Mouse (Mus musculus) limb, embryonic 13.5 days (tissue): ENCODE results near the gene 1700018F24Rik. TPM values are rescaled to one million over a fixed set of nuclear protein-coding genes. Genes with fewer than 3 reads are reported as not detected.
"Not testable (repeated sequence)": the region's sequence is repeated elsewhere in the genome, so short reads cannot be mapped to it uniquely, and the experiment has no call there.

ENCODE experiments used
- ATAC-seq: fragments of 200-750 bp; cut with Nextera tagmentation; 2 replicates; pipeline ENCODE4 v1.8.0; 2017; ENCODE audit warnings: low read depth, moderate number of reproducible peaks, moderate TSS enrichment; ENCODE audit not compliant: low FRiP score
- H3K27ac ChIP-seq: fragments of 300-500 bp; sonication (generic); 2 replicates; pipeline ENCODE4 v1.5.1; 2015; ENCODE audit warnings: inconsistent platforms, mild to moderate bottlenecking, moderate library complexity
- H3K27me3 ChIP-seq: fragments of 300-500 bp; sonication (generic); 2 replicates; pipeline ENCODE4 v1.6.1; 2015; ENCODE audit warnings: mild to moderate bottlenecking, inconsistent platforms
- H3K36me3 ChIP-seq: fragments of 300-500 bp; sonication (generic); 2 replicates; pipeline ENCODE4 v1.6.1; 2015; ENCODE audit warnings: inconsistent platforms, mild to moderate bottlenecking, moderate library complexity
- H3K4me1 ChIP-seq: fragments of 300-500 bp; sonication (generic); 2 replicates; pipeline ENCODE4 v1.6.1; 2015; ENCODE audit warnings: inconsistent platforms
- H3K4me2 ChIP-seq: fragments of 300-500 bp; sonication (generic); replicated peaks from 2 replicates; pipeline ENCODE4 v1.6.1; 2015; ENCODE audit warnings: inconsistent platforms, mild to moderate bottlenecking, moderate library complexity
- H3K4me3 ChIP-seq: fragments of 300-500 bp; sonication (generic); 2 replicates; pipeline ENCODE4 v1.5.1; 2015; ENCODE audit warnings: moderate library complexity, mild to moderate bottlenecking, inconsistent platforms
- H3K9ac ChIP-seq: fragments of 300-500 bp; sonication (generic); 2 replicates; pipeline ENCODE4 v1.6.1; 2015; ENCODE audit warnings: mild to moderate bottlenecking, inconsistent platforms
- H3K9me3 ChIP-seq: fragments of 300-500 bp; sonication (generic); 2 replicates; pipeline ENCODE4 v1.6.1; 2016; ENCODE audit warnings: inconsistent platforms
- whole genome bisulfite sequencing: fragments of 180-500 bp; shearing (Covaris S2); methylation state at CpG from one replicate; pipeline ENCODE4 v1.1.7; 2015; 5-methylcytosine and 5-hydroxymethylcytosine counted together
- polyA plus RNA-seq: library from polyadenylated mRNA; unstranded; fragments of >200 nt; fragmentation: Nextera tagmentation; extraction: Ambion mirVana; gene quantifications from 2 replicates; pipeline ENCODE4 v1.2.1, GENCODE M21; 2015

The 1700018F24Rik gene
- not detected in 2 replicates for polyA plus RNA-seq

DNA sequence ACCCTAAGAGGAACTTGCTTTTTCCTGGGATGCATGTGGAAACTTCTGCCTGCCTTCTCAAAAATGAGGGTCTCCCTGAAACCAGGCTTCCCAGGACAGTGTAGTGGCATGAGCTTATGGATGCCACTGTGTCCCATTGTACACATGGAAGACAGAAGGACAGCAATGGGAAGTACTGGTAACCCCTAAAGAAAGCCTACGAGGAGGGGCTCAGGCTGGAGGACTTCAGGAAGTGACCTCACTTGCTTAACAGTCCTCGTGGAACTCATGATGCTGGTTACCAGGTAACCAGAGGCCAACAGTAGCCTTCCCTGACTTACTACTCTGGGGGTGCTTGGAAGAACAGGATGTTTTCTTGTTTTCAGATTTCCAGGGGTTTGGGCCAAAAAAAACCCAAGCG lies at the start of gene 1700018F24Rik:
1700018F24Rik (plus strand) TSS at position 301 of the 400 bp plus-strand sequence.
- H3K9me3 ChIP-seq, H3K9ac ChIP-seq, H3K4me3 ChIP-seq, ATAC-seq, H3K27ac ChIP-seq, H3K36me3 ChIP-seq, H3K4me2 ChIP-seq, H3K4me1 ChIP-seq, H3K27me3 ChIP-seq: not testable (repeated sequence)
- WGBS, result 51% methylated on average over 3 of the region's 3 CpGs

DNA sequence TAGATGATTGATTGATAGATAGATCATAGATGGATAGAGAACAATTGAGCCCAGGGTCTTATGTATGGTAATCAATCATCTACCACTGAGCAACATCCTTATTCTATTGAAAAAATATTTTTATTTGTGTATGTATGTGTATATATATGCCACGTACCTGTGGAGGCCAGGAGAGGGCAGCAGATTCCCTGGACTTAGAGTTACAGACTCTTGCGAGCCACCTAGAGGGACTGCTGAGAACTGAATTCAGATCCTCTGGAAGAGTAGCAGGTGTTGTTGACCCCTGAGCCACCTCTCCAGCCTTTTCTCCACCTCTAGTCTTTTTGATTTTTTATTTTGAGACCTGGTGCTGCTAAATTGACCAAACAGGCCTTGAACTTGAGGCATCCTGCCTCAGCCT lies 44.3 kb upstream of the 1700018F24Rik start:
- H3K4me1 ChIP-seq, result no peaks in the 10 kb centered on the region
- H3K9ac ChIP-seq, result no peak overlapping the region
- H3K27me3 ChIP-seq, result no peaks in the 10 kb centered on the region
- no peak overlapping the region for H3K27ac ChIP-seq
- no peak overlapping the region for H3K4me2 ChIP-seq
- 35% methylated on average over 2 of the region's 2 CpGs for WGBS
- H3K9me3 ChIP-seq, result no peaks in the 10 kb centered on the region
- no peak for ATAC-seq
- H3K36me3 ChIP-seq, result no peaks in the 10 kb centered on the region
- H3K4me3 ChIP-seq, result no peak overlapping the region

DNA sequence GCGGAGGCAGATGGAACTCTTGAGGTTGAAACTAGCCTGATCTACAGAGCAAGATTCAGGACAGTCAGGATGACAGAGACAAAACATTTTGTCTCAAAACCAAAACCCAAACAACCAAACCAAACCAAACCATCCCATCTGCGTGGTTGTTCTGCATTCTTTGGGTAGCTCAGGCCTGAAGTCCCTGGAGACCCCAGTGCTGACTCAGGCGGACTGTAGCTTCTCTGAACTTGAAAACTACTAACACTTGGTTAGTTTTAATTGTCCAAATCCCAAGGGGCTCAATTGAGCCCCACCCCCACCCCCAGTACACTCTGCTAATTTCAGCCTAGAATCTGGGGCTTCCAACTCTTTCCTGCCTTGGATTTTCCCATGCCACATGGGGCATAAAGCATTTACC lies 39.4 kb upstream of the 1700018F24Rik start:
- no peaks in the 10 kb centered on the region for H3K27me3 ChIP-seq
- no peak overlapping the region for H3K9ac ChIP-seq
- 82% methylated on average over 3 of the region's 3 CpGs for WGBS
- H3K36me3 ChIP-seq, result no peaks in the 10 kb centered on the region
- ATAC-seq, result no peak
- H3K4me2 ChIP-seq, result no peak overlapping the region
- H3K27ac ChIP-seq, result no peak overlapping the region
- no peaks in the 10 kb centered on the region for H3K9me3 ChIP-seq
- 0 out of 2 replicates have a peak, but pooled peaks cover 4% of the 10 kb centered on the region for H3K4me1 ChIP-seq
- no peak overlapping the region for H3K4me3 ChIP-seq

DNA sequence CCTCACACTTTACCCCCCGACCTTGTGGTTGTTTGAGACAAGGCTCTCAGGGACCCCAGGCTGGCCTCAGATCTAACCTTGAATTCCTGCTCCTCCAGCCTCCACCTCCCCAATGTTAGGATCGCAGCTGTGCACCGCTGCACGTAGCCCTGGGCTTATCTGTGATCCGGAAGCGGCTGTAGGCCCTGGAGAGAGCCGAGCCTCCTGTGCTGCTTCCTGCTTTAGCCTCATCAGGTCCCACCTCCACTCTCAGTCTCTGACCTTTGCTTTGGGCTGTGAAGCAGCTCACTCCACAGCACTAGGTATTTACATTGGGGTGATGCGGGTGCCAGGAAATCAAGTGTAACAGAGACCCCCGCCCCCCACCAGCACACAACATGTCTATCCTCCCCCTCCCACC lies 38.3 kb upstream of the 1700018F24Rik start:
- Histone ChIP-seq H3K9me3 (no peaks in the 10 kb centered on the region), H3K27ac (no peak overlapping the region), H3K4me3 (no peak overlapping the region), H3K4me2 (no peak overlapping the region), H3K36me3 (no peaks in the 10 kb centered on the region), H3K9ac (no peak overlapping the region), H3K4me1 (0 out of 2 replicates have a peak, but pooled peaks cover 4% of the 10 kb centered on the region), H3K27me3 (no peaks in the 10 kb centered on the region)
- 81% methylated on average over 9 of the region's 9 CpGs for WGBS
- ATAC-seq, result no peak

DNA sequence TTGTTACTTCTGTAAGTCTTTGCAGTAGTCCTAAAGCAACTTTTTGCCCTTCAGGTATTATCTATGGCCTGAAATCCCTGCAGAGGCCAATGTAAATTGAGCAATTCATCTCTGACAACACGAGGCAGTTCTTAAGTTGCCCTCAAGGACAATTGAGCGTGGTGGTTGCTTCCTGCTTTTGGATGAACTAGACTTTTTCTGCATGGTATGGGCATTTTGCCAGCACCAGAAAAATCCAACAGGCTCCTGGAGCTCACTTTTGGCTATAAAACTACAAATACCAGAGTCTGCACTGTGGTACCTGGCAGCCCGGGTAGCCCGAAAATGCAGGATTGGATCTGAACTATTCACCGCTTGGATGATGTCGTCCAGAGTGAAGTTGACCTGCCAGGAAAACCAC lies 37.2 kb upstream of the 1700018F24Rik start:
- H3K27ac ChIP-seq, result no peak overlapping the region
- no peak for ATAC-seq
- no peaks in the 10 kb centered on the region for H3K27me3 ChIP-seq
- H3K9ac ChIP-seq, result no peak overlapping the region
- no peaks in the 10 kb centered on the region for H3K36me3 ChIP-seq
- H3K4me3 ChIP-seq, result no peak overlapping the region
- peaks cover 7% of the 10 kb centered on the region; the same call in 1 of the 2 replicates for H3K4me1 ChIP-seq
- WGBS, result 58% methylated on average over 6 of the region's 6 CpGs
- H3K4me2 ChIP-seq, result no peak overlapping the region
- no peaks in the 10 kb centered on the region for H3K9me3 ChIP-seq

DNA sequence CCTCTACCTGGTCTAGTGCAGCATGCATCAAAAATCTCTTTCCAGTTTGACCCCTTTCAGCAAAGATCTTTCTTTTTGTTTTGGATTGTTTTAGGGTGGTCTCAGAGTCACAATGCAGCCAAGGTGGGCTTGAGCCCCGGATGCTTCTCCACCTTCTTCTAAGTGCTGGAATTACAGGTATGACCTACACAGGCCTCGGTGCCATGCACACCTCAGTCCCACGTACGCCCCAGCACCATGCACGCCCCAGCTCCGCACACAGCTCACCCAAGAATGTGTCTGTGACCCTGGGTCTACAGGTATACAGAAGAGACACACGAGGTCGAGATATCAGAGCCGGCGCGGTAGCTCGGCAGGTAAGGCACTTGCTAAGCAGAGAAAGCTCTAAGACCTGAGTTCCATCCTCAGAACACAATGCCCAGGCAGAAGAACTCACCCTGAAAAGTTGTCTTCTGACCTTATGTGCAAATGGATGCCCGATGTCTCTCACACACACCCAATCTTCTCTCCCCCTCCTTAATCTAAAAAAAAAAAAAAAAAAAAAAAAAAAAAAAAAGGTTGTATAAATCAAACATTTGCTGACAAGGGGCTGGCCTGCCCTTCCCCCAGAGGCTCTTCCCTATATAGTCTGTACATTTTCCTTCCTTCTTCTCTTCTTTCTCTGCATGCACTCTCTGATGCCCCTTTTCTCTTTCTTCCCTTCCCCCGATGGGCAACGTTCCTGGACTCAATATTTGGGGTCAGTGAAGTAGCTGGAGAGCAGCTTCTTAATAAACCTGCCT lies 33.7 kb upstream of the 1700018F24Rik start:
- 89% methylated on average over 15 of the region's 15 CpGs for WGBS
- no peaks in the 10 kb centered on the region for H3K27me3 ChIP-seq
- H3K36me3 ChIP-seq, result no peaks in the 10 kb centered on the region
- no peak overlapping the region for H3K27ac ChIP-seq
- H3K4me1 ChIP-seq, result peaks cover 17% of the 10 kb centered on the region
- no peak for ATAC-seq
- no peaks in the 10 kb centered on the region for H3K9me3 ChIP-seq
- H3K9ac ChIP-seq, result no peak overlapping the region
- no peak overlapping the region for H3K4me3 ChIP-seq
- H3K4me2 ChIP-seq, result no peak overlapping the region

DNA sequence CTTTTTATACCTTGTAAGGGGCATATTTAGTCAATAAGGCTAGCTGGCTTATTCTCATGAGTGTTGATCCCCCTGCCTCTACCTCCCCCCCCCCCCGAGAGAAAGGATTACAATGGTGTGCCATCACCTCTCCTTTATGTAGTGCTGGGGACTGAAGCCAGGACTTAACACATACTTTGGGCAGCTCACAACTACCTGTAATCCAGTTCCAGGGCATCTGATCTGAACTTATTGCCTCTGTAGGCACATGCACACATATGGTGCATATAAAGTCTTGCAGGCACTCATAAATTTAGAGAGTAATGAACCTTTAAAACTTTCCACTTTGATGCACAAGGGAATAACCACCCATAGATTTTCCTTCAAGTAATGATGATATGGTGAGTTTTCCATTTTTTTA lies 28.5 kb upstream of the 1700018F24Rik start:
- H3K27ac ChIP-seq, result no peak overlapping the region
- H3K9me3 ChIP-seq, result no peaks in the 10 kb centered on the region
- no peak overlapping the region for H3K4me2 ChIP-seq
- H3K4me1 ChIP-seq, result peaks cover 27% of the 10 kb centered on the region
- no peak overlapping the region for H3K9ac ChIP-seq
- peak; percentile 69; the same call in 1 of the 2 replicates for ATAC-seq
- H3K36me3 ChIP-seq, result no peaks in the 10 kb centered on the region
- no peak overlapping the region for H3K4me3 ChIP-seq
- no peaks in the 10 kb centered on the region for H3K27me3 ChIP-seq
- 39% methylated on average over 1 of the region's 1 CpGs for WGBS

DNA sequence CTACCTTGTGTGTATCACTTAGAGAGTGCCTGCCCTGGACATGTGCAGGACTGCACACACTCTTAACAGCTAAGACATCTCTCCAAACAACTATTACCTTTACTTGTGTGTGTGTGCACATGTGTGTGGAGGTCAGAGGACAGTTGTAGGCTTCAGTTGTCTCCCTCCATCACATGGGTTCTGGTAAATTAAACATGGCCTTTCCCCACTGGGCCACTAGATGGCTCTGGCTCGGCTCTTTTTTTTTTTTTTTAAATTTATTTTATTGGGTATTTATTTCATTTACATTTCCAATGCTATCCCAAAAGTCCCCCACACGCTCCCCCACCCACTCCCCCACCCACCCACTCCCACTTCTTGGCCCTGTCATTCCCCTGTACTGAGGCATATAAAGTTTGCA lies 26.0 kb upstream of the 1700018F24Rik start:
- not testable (repeated sequence) for H3K27me3 ChIP-seq, H3K4me3 ChIP-seq, H3K4me2 ChIP-seq, H3K27ac ChIP-seq, H3K9me3 ChIP-seq, ATAC-seq, H3K9ac ChIP-seq, H3K36me3 ChIP-seq
- peaks cover 21% of the 10 kb centered on the region for H3K4me1 ChIP-seq
- 25% methylated on average over 2 of the region's 2 CpGs for WGBS

DNA sequence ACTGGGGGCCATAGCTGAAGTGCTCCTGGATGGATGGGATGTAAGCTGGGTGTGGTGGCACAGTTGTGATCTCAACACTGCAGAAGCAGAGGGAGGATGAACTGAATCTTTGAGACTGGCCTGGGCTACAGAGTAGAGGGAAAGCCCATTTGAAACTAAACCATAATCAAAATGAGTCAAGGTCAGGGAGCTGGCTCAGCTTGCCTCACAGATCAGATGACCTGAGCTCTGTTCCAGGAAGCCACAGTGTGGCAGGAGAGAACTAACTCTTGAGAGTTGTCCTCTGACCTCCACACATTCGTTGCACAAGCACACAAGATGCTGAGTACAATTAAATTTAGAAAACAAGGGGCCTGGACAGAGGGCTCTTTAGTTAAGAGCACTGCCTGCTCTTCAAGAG lies 22.5 kb upstream of the 1700018F24Rik start:
- H3K4me1 ChIP-seq, H3K36me3 ChIP-seq, H3K27me3 ChIP-seq, H3K4me2 ChIP-seq, H3K9ac ChIP-seq, ATAC-seq, H3K4me3 ChIP-seq, H3K9me3 ChIP-seq, H3K27ac ChIP-seq: not testable (repeated sequence)
- 29% methylated on average over 1 of the region's 1 CpGs for WGBS

DNA sequence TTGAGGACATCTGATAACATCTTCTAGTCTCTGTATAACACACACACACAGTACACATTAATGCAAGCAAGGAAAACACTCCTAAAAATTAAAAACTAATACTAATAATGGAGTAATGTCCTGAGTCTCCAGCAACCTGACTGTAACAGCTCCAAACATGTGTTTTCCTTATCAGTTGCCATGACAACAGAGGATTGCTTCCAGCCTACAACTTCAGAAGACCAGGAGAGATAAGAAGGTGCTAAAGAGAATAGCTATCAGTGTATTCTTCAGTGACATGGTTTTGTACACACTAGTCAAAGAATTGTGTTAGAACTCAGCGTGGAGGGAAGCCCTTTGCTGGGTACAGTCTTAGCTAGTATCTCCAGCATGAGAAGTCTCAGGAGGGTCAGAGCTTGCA lies 22.1 kb upstream of the 1700018F24Rik start:
- not testable (repeated sequence) for H3K9ac ChIP-seq, H3K27ac ChIP-seq, H3K4me1 ChIP-seq, H3K4me2 ChIP-seq, H3K27me3 ChIP-seq, H3K4me3 ChIP-seq, H3K36me3 ChIP-seq, H3K9me3 ChIP-seq, ATAC-seq
- WGBS, result 59% methylated on average over 1 of the region's 1 CpGs

DNA sequence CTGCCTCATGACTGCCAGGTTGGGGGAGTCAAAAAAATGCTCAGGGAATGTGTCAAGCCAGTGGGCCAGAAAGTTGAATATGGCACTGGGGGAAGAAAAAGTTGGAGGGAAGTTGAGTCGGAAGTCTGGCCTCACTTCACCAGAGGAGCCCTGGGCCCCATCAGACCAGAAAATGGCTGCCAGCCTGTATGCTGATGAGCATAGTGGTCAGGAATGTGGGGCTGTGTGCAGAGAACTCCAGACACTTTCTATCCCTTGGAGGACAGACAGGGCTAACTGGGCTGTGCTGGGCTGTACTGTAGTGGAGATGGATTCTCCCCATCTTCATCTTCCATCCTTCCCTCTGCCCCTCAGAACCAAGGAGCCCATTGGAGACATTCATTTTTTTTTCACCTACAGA lies 12.3 kb upstream of the 1700018F24Rik start:
- H3K27ac ChIP-seq, H3K4me3 ChIP-seq, H3K9ac ChIP-seq, H3K27me3 ChIP-seq, H3K4me2 ChIP-seq, H3K9me3 ChIP-seq, ATAC-seq, H3K4me1 ChIP-seq, H3K36me3 ChIP-seq: not testable (repeated sequence)
- 100% methylated on average over 1 of the region's 1 CpGs for WGBS

DNA sequence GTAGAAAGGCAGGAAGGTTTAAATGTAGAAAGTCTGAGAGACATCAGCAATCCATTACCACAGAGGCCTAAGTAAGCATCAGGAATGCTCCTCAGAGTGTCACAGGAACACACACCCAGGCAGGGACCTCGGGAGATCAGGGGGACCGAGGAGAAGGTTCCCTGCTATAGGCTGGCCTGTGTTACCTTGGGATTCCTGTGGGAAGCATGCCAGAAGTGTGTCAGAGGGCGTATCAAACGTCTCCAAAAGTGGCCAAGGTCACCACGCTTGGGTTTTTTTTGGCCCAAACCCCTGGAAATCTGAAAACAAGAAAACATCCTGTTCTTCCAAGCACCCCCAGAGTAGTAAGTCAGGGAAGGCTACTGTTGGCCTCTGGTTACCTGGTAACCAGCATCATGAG lies 10.4 kb upstream of the 1700018F24Rik start, which contains the start of gene Gm4871:
Gm4871 (minus strand) TSS at position 364 of the 400 bp plus-strand sequence.
- not testable (repeated sequence) for ATAC-seq, H3K27ac ChIP-seq, H3K4me3 ChIP-seq, H3K9ac ChIP-seq, H3K4me1 ChIP-seq, H3K27me3 ChIP-seq, H3K36me3 ChIP-seq, H3K4me2 ChIP-seq, H3K9me3 ChIP-seq
- WGBS, result 61% methylated on average over 5 of the region's 5 CpGs

DNA sequence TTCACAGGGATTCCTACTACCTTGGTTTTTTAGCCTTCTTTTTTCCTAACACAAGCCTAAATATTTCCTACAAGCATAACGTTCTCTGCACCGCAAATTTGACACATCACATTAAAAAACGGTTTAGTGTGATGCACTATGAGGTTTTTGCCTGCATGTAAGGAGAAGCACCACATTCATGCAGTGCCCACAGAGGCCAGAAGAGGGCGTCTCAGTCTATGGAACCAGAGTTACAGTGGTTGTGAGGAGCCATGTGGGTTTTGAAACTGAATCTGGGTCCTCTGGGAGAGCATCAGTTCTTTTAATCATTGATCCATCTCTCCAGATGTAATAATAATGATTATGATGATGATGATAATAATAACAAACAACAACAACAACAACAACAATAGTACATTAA lies 1.2 kb upstream of the 1700018F24Rik start:
- no peaks in the 10 kb centered on the region for H3K27me3 ChIP-seq
- no peak overlapping the region for H3K4me2 ChIP-seq
- ATAC-seq, result no peak
- WGBS, result 40% methylated on average over 4 of the region's 4 CpGs
- H3K27ac ChIP-seq, result no peak overlapping the region
- no peaks in the 10 kb centered on the region for H3K4me1 ChIP-seq
- no peak overlapping the region for H3K4me3 ChIP-seq
- H3K36me3 ChIP-seq, result no peaks in the 10 kb centered on the region
- H3K9ac ChIP-seq, result no peak overlapping the region
- no peaks in the 10 kb centered on the region for H3K9me3 ChIP-seq
